Mouse (Mus musculus) bone marrow macrophage, adult 2 months (primary cell): ENCODE data around the gene Fmnl1.

Experiments used
- CTCF ChIP-seq: IDR thresholded peaks from 2 replicates; pipeline ENCODE4 v1.5.1; 2012; ENCODE audit warnings: low read depth, mild to moderate bottlenecking, low read length, moderate library complexity
- POLR2A ChIP-seq: IDR thresholded peaks from 2 replicates; pipeline ENCODE4 v1.6.1; 2012; ENCODE audit warnings: mild to moderate bottlenecking, low read depth, low read length, borderline replicate concordance

GRCm38 (mm10) chr11:103131701-103132575 lies 39.0 kb upstream of the Fmnl1 start, which contains the start of gene Hexim2:
- TF ChIP-seq CTCF = no peak
- TF ChIP-seq POLR2A = peak; percentile 45; the same call in 1 of the 2 replicates
